Comparison of ENCODE assay signal across 13 mouse cellular contexts in genomic region chr19:26953348-26953747, GRCm38 (mm10).
DNase-seq lines count a peak whose midpoint lies in the region; ATAC-seq lines count a peak whose summit lies in the region.
"Had no signal": no experiment of that assay in that cellular context is flagged by ENCODE, and none has a peak within 500 bp of the region (broad histone marks: within the 10 kb centered on the region; RNA-seq: fewer than 3 reads in every experiment).

No protein-coding gene starts in this region.

- peak; percentile 89 for ATAC-seq in frontal cortex, adult (ENCODE audit: low TSS enrichment)

- DNase-seq in frontal cortex, postnatal 10 days (ENCODE audit: low spot score in 2 of 2): no peak
- peak; percentile 12 for DNase-seq in layer of hippocampus, adult 9-11 months
- DNase-seq in layer of hippocampus, postnatal 14 days (ENCODE audit: low spot score in 2 of 2): no peak
- peak; percentile 46 for DNase-seq in retina, postnatal 1 day
- no peak for DNase-seq in retina, embryonic 14.5 days (ENCODE audit: low spot score)
- peak; percentile 44 for DNase-seq in telencephalon, adult 2 months (ENCODE audit: low read depth, low spot score)
- no peak for DNase-seq in gastrocnemius, adult 18-20 months (ENCODE audit: low spot score)
- DNase-seq: adrenal gland, adult 2 months; cerebellum, postnatal 36 days; kidney, adult 8-10 months; kidney, postnatal 4 days; liver had no signal

Comparison
In these comparisons a context has a peak if more than half of its experiments do, and no peak if none do; other contexts are left out.
1. DNase-seq: peak in layer of hippocampus, adult 9-11 months (single experiment), retina, postnatal 1 day (single experiment) and telencephalon, adult 2 months (single experiment); none in frontal cortex, postnatal 10 days (0 of 2), layer of hippocampus, postnatal 14 days (0 of 2), retina, embryonic 14.5 days (single experiment) and gastrocnemius, adult 18-20 months (single experiment).